Mouse (Mus musculus): ENCODE results near the gene Rasgrf2. TPM values are rescaled to one million over a fixed set of nuclear protein-coding genes. Genes with fewer than 3 reads are reported as not detected.
A peak's percentile ranks its signal among the peaks of the same experiment; 100 is the strongest.

The Rasgrf2 gene
- polyA plus RNA-seq, 1 experiment: not detected

DNA sequence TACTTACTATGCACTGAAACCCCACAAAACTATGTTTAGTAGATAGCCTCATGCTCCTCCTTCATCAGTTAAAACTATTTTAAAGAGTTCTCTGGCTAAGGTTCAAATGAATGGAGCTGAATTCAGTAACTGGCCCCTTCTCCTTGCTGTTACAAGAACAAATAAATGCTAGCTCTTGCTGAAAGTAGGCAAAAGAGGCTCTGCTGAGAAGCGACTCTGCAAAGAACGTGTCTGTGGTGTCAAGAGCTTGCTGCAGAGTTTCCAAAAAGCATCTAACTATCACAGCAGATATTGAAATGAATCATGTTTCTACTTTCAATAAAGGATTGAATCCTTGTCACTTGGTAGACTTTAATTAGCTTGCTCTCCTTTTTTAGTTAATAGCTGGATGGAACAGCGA lies 106.3 kb downstream of the Rasgrf2 start:
- Histone ChIP-seq H3K4me3 (ENCODE audit: insufficient read depth, low read depth, low read length) (no peak overlapping the region), H3K27ac (ENCODE audit: insufficient read depth, low read depth, low read length) (no peak overlapping the region), H3K4me1 (ENCODE audit: control insufficient read depth, insufficient read depth, low read length) (peaks cover 3% of the 10 kb centered on the region; the same call in 1 of the 2 replicates)
- TF ChIP-seq CTCF (IDR thresholded peaks at IDR 0.05; ENCODE audit: insufficient read depth, low read depth, low read length): no peak
- no peak for TF ChIP-seq POLR2A (IDR thresholded peaks at IDR 0.05; ENCODE audit: insufficient read depth, low read depth, low read length)
- WGBS: 83% methylated on average over 3 of the region's 3 CpGs

DNA sequence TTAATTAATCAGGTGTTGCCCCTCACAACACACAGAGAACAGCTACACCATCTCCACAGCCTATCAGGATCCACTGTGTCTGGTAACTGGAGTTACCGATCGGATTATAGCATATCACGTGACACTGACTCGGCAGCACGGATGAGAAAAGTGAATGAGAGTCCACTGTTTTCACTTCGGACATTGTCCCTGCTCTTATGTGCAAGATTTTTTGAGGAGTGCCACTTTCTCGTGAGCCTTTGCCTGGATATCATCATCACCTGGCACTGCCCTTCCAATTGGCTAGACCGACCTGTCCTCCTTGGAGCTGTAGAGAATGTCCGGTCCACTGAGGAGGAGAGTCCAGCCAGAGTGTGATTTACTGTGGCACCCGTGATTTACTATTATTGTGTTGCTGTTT lies 109.3 kb downstream of the Rasgrf2 start:
- Histone ChIP-seq H3K4me1 (ENCODE audit: control insufficient read depth, insufficient read depth, low read length) (no peaks in the 10 kb centered on the region), H3K27ac (ENCODE audit: insufficient read depth, low read depth, low read length) (no peak overlapping the region), H3K4me3 (ENCODE audit: insufficient read depth, low read depth, low read length) (no peak overlapping the region)
- WGBS: 93% methylated on average over 10 of the region's 10 CpGs
- TF ChIP-seq CTCF (IDR thresholded peaks at IDR 0.05; ENCODE audit: insufficient read depth, low read depth, low read length) (no peak), POLR2A (IDR thresholded peaks at IDR 0.05; ENCODE audit: insufficient read depth, low read depth, low read length) (no peak)

DNA sequence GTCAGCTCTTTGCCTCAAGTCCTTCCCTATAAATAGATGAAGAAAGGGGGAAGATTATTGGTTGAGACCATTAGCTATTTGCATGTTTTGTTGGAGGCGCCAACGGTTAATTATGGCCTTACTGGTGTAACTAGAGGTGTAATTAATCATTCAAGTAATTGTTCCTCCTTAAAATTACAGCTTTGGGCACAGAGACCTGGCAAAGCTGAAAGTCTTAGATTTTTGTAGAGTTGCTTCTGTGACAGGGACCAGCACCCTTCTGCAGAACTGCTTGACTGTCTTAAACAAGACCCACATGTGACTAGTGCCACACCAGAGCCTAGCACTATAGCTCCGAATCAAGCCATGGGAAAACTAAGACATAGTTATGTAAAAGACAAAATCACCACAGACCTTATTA lies 134.5 kb downstream of the Rasgrf2 start:
- no peak overlapping the region for H3K4me3 ChIP-seq (ENCODE audit: insufficient read depth, low read depth, low read length)
- H3K4me1 ChIP-seq (ENCODE audit: control insufficient read depth, insufficient read depth, low read length): no peaks in the 10 kb centered on the region
- 28% methylated on average over 3 of the region's 3 CpGs for WGBS
- no peak overlapping the region for H3K27ac ChIP-seq (ENCODE audit: insufficient read depth, low read depth, low read length)
- TF ChIP-seq POLR2A (IDR thresholded peaks at IDR 0.05; ENCODE audit: insufficient read depth, low read depth, low read length) (no peak), CTCF (IDR thresholded peaks at IDR 0.05; ENCODE audit: insufficient read depth, low read depth, low read length) (no peak)

DNA sequence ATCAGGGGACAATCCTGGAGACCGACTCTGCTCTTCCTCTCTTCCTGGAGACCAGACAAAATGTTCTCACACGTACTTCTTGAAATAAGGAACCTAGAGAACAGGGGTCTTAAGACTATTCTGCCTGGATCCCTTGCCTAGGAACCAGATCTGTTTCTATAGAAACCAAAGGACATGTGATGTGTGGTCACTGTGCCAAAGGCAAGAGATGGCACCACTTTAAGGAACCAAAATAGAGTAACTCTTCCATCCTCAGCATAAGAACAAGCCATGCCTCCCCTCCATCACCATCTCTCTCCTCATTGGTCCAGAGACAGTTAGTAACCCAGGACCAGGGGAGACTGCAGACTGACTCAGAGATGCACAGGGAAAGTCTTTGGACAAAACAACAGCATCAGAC lies 140.0 kb downstream of the Rasgrf2 start:
- H3K4me1 ChIP-seq (ENCODE audit: control insufficient read depth, insufficient read depth, low read length): peaks cover 8% of the 10 kb centered on the region; the same call in 1 of the 2 replicates
- H3K4me3 ChIP-seq (ENCODE audit: insufficient read depth, low read depth, low read length): no peak overlapping the region
- 75% methylated on average over 2 of the region's 2 CpGs for WGBS
- TF ChIP-seq CTCF (IDR thresholded peaks at IDR 0.05; ENCODE audit: insufficient read depth, low read depth, low read length) (no peak), POLR2A (IDR thresholded peaks at IDR 0.05; ENCODE audit: insufficient read depth, low read depth, low read length) (no peak)
- no peak overlapping the region for H3K27ac ChIP-seq (ENCODE audit: insufficient read depth, low read depth, low read length)

DNA sequence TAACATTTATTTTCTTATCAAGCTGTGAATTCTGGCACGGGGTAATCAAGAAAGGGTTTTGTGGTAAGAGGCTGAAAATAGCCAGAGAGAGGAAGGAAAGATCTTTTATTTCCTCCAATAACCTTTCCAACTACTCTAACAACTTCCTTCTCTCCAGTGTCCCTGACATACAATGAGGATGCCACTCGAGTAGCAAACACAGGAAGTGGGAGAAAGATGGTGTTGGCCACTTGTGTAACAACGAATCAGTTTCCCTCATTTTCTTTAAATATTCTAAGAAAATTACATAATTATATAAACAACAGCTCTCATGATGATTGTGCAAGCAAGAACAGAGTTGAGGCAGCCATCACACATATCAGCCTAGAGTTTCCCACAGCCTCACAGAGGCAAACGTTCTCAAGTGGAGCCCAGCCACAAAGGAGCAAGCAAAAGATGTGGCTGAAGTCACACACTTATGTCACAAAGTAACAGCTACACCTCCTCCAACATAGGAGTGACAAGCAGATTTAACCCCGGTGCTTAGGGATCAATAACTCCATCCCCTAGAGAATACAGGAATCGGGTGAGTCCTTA lies 140.7 kb downstream of the Rasgrf2 start:
- TF ChIP-seq POLR2A (IDR thresholded peaks at IDR 0.05; ENCODE audit: insufficient read depth, low read depth, low read length): no peak
- TF ChIP-seq CTCF (IDR thresholded peaks at IDR 0.05; ENCODE audit: insufficient read depth, low read depth, low read length): no peak
- 52% methylated on average over 6 of the region's 6 CpGs for WGBS
- peaks cover 10% of the 10 kb centered on the region; the same call in 1 of the 2 replicates for H3K4me1 ChIP-seq (ENCODE audit: control insufficient read depth, insufficient read depth, low read length)
- no peak overlapping the region for H3K4me3 ChIP-seq (ENCODE audit: insufficient read depth, low read depth, low read length)
- 0 out of 2 replicates have a peak overlapping the region, but pooled peaks have one; percentile 51 for H3K27ac ChIP-seq (ENCODE audit: insufficient read depth, low read depth, low read length)

DNA sequence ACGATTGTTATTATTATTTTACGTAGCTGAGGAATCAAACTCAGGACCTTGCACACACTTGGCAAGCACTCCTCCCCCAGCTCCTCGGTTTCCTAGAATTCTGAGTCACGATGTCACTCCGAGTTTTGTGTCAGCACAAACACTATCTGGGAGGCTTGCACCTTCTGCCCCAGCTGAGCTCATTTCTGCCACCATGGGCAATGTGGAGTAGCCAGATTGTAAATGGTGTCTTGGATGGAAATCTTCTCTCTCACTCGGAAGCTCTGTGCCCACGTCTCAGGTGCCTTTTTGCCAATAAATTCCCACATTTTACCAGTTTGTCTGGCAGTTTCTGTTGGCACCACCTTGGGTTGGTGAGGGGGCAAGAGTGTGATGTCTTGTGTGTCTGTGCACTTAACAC lies 143.1 kb downstream of the Rasgrf2 start:
- WGBS: 62% methylated on average over 7 of the region's 7 CpGs
- no peak overlapping the region for H3K4me3 ChIP-seq (ENCODE audit: insufficient read depth, low read depth, low read length)
- H3K27ac ChIP-seq (ENCODE audit: insufficient read depth, low read depth, low read length): peak overlapping the region; percentile 7; the same call in 1 of the 2 replicates
- H3K4me1 ChIP-seq (ENCODE audit: control insufficient read depth, insufficient read depth, low read length): peaks cover 10% of the 10 kb centered on the region; the same call in 1 of the 2 replicates
- TF ChIP-seq POLR2A (IDR thresholded peaks at IDR 0.05; ENCODE audit: insufficient read depth, low read depth, low read length): no peak
- TF ChIP-seq CTCF (IDR thresholded peaks at IDR 0.05; ENCODE audit: insufficient read depth, low read depth, low read length): no peak

DNA sequence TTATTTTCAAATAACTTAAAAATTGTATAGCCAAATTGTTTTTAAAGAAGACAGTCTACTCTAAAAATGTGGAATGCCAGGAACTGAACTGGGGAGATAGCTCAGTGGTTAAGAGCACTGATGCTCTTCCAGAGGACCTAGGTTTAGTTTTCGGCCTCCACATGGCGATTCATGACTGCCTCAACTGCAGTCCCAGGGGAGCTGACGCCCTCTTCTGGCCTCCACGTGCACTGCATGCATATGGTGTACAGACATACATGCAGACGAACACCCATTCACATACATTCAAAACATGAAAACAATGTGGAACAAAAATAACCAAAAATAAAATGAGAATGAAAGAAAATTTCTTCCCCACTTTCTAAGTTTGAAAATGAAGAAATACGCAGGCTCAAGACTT lies 144.5 kb downstream of the Rasgrf2 start:
- no peak overlapping the region for H3K4me3 ChIP-seq (ENCODE audit: insufficient read depth, low read depth, low read length)
- 87% methylated on average over 6 of the region's 6 CpGs for WGBS

DNA sequence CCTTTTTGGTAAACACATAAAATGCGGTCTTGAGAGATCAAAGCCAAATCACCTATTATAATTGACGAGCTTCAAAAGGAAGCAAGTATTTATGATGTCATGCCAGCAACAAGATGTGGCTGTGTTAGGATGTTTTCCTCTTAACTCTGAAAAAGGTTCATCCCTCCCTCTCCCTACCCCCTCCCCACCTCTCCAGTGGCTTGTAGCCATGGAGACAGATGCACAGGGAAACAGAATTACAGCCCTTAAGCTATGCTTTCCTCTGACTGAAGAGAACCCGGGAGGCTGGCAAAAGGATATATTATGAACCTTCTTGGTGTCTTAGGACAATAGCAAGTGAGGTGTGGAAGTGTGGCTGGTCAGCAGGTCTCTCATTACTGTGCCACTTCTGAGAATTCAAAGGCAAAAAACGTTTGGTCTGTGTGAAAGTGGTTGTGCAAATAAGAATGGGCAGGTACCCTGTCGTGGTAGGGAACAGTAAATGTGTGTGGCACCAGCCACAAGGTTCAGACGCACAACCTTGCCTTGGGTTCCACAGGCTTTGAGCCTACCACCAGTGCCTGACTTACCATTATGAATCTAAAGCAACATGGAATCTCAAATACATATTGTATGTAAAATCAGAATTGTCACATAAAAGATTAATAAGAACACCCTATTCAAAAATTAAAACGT lies 145.4 kb downstream of the Rasgrf2 start:
- peaks cover 11% of the 10 kb centered on the region for H3K4me1 ChIP-seq (ENCODE audit: control insufficient read depth, insufficient read depth, low read length)
- TF ChIP-seq CTCF (IDR thresholded peaks at IDR 0.05; ENCODE audit: insufficient read depth, low read depth, low read length) (no peak), POLR2A (IDR thresholded peaks at IDR 0.05; ENCODE audit: insufficient read depth, low read depth, low read length) (no peak)
- H3K27ac ChIP-seq (ENCODE audit: insufficient read depth, low read depth, low read length): peak overlapping the region; percentile 46; the same call in 1 of the 2 replicates
- 38% methylated on average over 7 of the region's 7 CpGs for WGBS
- H3K4me3 ChIP-seq (ENCODE audit: insufficient read depth, low read depth, low read length): no peak overlapping the region

More for the DNA sequence above, 144.5 kb downstream of the Rasgrf2 start:
- Histone ChIP-seq H3K4me1 (ENCODE audit: control insufficient read depth, insufficient read depth, low read length) (peaks cover 13% of the 10 kb centered on the region), H3K27ac (ENCODE audit: insufficient read depth, low read depth, low read length) (no peak overlapping the region)
- TF ChIP-seq CTCF (IDR thresholded peaks at IDR 0.05; ENCODE audit: insufficient read depth, low read depth, low read length) (0 out of 2 replicates have a peak, but pooled peaks have one; percentile 31), POLR2A (IDR thresholded peaks at IDR 0.05; ENCODE audit: insufficient read depth, low read depth, low read length) (no peak)

DNA sequence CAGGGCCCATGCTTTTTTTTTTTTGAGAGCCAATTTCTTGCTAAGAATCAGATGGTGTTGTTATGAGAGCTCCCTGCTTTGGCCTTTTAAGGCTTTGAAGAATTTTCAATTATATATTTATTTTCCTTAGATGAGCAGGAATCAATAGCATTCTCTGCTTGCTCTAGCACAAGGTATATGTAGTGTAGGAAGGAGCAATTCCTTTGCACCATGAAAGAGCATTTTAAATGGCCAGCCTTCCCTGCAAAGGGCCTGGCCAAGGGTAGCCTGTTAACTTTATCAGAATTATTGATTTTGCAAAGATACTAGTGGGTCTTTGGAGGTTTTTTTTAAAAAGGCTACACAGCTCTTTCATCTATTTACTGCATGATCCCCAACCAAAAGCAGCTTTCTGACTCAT lies 146.4 kb downstream of the Rasgrf2 start:
- Histone ChIP-seq H3K27ac (ENCODE audit: insufficient read depth, low read depth, low read length) (no peak overlapping the region), H3K4me3 (ENCODE audit: insufficient read depth, low read depth, low read length) (no peak overlapping the region), H3K4me1 (ENCODE audit: control insufficient read depth, insufficient read depth, low read length) (peaks cover 9% of the 10 kb centered on the region)
- TF ChIP-seq CTCF (IDR thresholded peaks at IDR 0.05; ENCODE audit: insufficient read depth, low read depth, low read length) (no peak), POLR2A (IDR thresholded peaks at IDR 0.05; ENCODE audit: insufficient read depth, low read depth, low read length) (no peak)
